Mouse (Mus musculus): ENCODE results near the gene Fam104a. TPM values are rescaled to one million over a fixed set of nuclear protein-coding genes. Genes with fewer than 3 reads are reported as not detected.
"Not testable (repeated sequence)": the region's sequence is repeated elsewhere in the genome, so short reads cannot be mapped to it uniquely, and the experiment has no call there.

The Fam104a gene
- polyA plus RNA-seq, 1 experiment, result 20.3 TPM

- no peaks in the 10 kb centered on the region for H3K4me1 ChIP-seq (ENCODE audit: control insufficient read depth, insufficient read depth, insufficient read length, low read length)
- no peak overlapping the region for H3K4me3 ChIP-seq (ENCODE audit: insufficient read depth, low read depth, low read length)
- H3K27ac ChIP-seq (replicated peaks; ENCODE audit: low read depth, low read length), result no peak overlapping the region
Observed at GRCm38 (mm10) chr11:113660940-113661339, 23.0 kb downstream of the Fam104a start.

DNA sequence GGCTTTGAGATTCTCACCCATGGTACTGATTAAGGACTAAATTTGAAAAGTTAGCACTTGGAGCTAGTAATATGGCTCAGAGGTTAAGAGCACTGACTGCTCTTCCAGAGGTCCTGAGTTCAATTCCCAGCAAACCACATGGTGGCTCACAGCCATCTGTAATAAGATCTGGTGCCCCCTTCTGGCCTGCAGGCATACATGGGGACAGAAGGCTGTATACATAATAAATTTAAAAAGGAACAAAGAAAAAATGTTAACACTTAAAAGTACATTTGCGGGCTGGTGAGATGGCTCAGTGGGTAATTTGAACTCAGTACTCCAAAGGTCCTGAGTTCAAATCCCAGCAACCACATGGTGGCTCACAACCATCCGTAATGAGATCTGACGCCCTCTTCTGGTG, 23.7 kb downstream of the Fam104a start:
- H3K27ac ChIP-seq (replicated peaks; ENCODE audit: low read depth, low read length); H3K4me1 ChIP-seq (ENCODE audit: control insufficient read depth, insufficient read depth, insufficient read length, low read length); H3K4me3 ChIP-seq (ENCODE audit: insufficient read depth, low read depth, low read length): not testable (repeated sequence)

- H3K4me3 ChIP-seq (ENCODE audit: insufficient read depth, low read depth, low read length), result no peak overlapping the region
- H3K4me1 ChIP-seq (ENCODE audit: control insufficient read depth, insufficient read depth, insufficient read length, low read length), result no peaks in the 10 kb centered on the region
- no peak overlapping the region for H3K27ac ChIP-seq (replicated peaks; ENCODE audit: low read depth, low read length)
Observed at GRCm38 (mm10) chr11:113658763-113659162, 25.2 kb downstream of the Fam104a start.

DNA sequence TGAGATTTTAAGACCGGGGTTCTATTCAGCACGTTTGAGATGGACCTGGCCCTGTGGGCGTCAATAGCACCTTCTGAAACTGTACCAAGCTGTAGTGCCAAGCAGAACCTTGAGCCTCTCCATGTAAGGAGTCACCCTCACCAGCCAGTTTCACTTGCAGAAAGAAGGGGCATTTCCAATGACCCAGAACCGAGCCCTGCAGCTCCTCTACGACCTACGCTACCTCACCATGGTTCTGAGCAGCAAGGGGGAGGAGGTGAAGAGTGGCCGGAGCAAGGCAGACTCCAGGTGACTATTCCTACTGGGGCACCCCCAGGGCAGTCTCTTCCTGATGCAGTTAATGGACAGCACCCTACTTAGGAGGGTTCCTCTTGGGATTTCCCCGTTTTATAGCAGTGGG, 25.6 kb downstream of the Fam104a start:
- H3K4me1 ChIP-seq (ENCODE audit: control insufficient read depth, insufficient read depth, insufficient read length, low read length), result no peaks in the 10 kb centered on the region
- H3K27ac ChIP-seq (replicated peaks; ENCODE audit: low read depth, low read length), result no peak overlapping the region
- no peak overlapping the region for H3K4me3 ChIP-seq (ENCODE audit: insufficient read depth, low read depth, low read length)

- Histone ChIP-seq H3K4me3 (ENCODE audit: insufficient read depth, low read depth, low read length) (no peak overlapping the region), H3K27ac (replicated peaks; ENCODE audit: low read depth, low read length) (no peak overlapping the region), H3K4me1 (ENCODE audit: control insufficient read depth, insufficient read depth, insufficient read length, low read length) (no peaks in the 10 kb centered on the region)
Observed at GRCm38 (mm10) chr11:113657221-113657620, 26.7 kb downstream of the Fam104a start.

DNA sequence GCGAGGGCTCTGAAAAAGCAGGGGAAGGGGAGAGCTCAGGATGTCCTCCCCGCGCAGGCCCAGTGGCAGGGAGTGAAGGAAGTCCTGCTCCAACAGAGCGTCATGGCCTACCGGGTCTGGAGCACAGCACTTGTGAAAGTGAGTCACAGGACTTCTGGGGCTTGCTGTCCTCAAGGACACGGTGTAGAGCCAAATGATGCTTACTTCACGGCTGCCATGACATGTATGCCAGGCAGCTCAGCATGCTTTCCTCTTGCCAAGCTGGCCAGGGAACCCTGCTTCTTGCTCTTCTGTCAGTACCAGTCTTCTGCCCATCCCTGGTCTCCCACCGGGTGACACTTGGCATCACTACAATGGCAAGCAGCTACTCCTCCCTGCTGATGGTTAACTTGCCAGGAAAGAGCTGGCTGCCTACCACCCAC, 27.4 kb downstream of the Fam104a start:
- H3K4me3 ChIP-seq (ENCODE audit: insufficient read depth, low read depth, low read length), result no peak overlapping the region
- H3K27ac ChIP-seq (replicated peaks; ENCODE audit: low read depth, low read length), result no peak overlapping the region
- H3K4me1 ChIP-seq (ENCODE audit: control insufficient read depth, insufficient read depth, insufficient read length, low read length), result no peaks in the 10 kb centered on the region

- Histone ChIP-seq H3K27ac (replicated peaks; ENCODE audit: low read depth, low read length) (no peak overlapping the region), H3K4me3 (ENCODE audit: insufficient read depth, low read depth, low read length) (no peak overlapping the region), H3K4me1 (ENCODE audit: control insufficient read depth, insufficient read depth, insufficient read length, low read length) (peaks cover 6% of the 10 kb centered on the region; the same call in 1 of the 2 replicates)
Observed at GRCm38 (mm10) chr11:113654561-113655270, 29.2 kb downstream of the Fam104a start.

DNA sequence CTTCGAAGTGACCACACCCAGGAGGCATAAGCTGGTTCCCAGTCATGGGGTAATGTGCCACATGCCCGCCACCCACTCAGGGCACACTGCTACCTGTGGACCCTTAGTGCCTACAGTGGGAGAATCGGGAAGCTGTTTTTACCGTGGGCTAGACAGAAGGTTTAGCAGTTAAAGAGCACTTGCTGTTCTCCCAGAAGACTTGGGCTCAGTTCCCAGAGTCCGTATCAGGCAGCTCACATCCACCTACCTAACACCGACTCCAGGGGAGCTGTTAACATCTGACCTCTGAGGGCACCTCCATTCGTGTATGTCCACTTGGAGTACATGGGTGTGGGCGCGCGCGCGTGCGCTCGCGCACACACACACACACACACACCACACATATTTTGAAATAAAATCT, 29.9 kb downstream of the Fam104a start:
- H3K4me3 ChIP-seq (ENCODE audit: insufficient read depth, low read depth, low read length), result no peak overlapping the region
- no peak overlapping the region for H3K27ac ChIP-seq (replicated peaks; ENCODE audit: low read depth, low read length)
- peaks cover 6% of the 10 kb centered on the region; the same call in 1 of the 2 replicates for H3K4me1 ChIP-seq (ENCODE audit: control insufficient read depth, insufficient read depth, insufficient read length, low read length)

DNA sequence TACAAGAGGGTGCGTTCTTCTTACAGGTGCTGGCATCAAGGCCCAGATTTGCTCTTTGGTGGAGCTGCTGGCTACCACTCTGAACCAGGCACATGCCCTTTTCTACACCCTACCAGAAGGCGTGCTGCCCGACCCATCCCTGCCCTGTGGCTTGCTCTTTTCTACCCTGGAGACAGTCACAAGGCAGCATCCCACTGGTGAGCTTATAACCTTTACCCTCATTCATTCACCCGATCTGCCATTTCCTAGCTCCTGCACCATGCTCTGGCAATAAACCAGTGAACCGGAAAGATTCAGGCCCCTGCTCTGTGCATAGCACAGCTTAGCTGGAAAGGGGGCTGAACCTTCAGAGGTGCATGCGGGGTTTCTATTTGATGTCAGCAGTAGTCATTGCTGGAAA, 31.4 kb downstream of the Fam104a start:
- Histone ChIP-seq H3K4me3 (ENCODE audit: insufficient read depth, low read depth, low read length) (no peak overlapping the region), H3K4me1 (ENCODE audit: control insufficient read depth, insufficient read depth, insufficient read length, low read length) (peaks cover 6% of the 10 kb centered on the region; the same call in 1 of the 2 replicates), H3K27ac (replicated peaks; ENCODE audit: low read depth, low read length) (no peak overlapping the region)

DNA sequence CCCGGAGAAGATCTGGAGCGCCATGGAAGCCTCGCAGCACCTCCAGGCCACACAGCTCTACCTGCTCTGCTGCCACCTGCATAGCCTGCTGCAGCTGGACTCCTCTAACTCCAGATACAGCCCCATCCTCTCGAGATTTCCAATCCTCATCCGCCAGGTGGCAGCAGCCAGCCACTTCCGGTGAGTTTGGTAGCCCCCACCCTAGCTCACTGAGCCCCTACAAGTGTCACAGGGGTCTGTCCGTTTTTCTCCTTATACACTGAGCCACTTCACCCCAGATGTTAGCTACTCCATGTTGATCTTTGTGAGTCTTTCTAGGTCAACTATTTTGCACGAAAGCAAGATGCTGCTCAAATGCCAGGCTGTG, 32.1 kb downstream of the Fam104a start:
- H3K4me1 ChIP-seq (ENCODE audit: control insufficient read depth, insufficient read depth, insufficient read length, low read length), result peaks cover 6% of the 10 kb centered on the region; the same call in 1 of the 2 replicates
- no peak overlapping the region for H3K27ac ChIP-seq (replicated peaks; ENCODE audit: low read depth, low read length)
- no peak overlapping the region for H3K4me3 ChIP-seq (ENCODE audit: insufficient read depth, low read depth, low read length)

- H3K4me1 ChIP-seq (ENCODE audit: control insufficient read depth, insufficient read depth, insufficient read length, low read length), result peaks cover 6% of the 10 kb centered on the region; the same call in 1 of the 2 replicates
- peak overlapping the region; percentile 45 for H3K27ac ChIP-seq (replicated peaks; ENCODE audit: low read depth, low read length)
- no peak overlapping the region for H3K4me3 ChIP-seq (ENCODE audit: insufficient read depth, low read depth, low read length)
Observed at GRCm38 (mm10) chr11:113651206-113651906, 32.6 kb downstream of the Fam104a start.

GRCm38 (mm10) chr11:113649353-113650210, 34.4 kb downstream of the Fam104a start, which contains the start of gene Slc39a11:
Gene Slc39a11 (minus strand): TSS chr11:113650079.
- Histone ChIP-seq H3K4me1 (ENCODE audit: control insufficient read depth, insufficient read depth, insufficient read length, low read length) (peaks cover 6% of the 10 kb centered on the region; the same call in 1 of the 2 replicates), H3K4me3 (ENCODE audit: insufficient read depth, low read depth, low read length) (peak within 1 kb of the TSS; percentile 99)

GRCm38 (mm10) chr11:113648690-113649352, 35.1 kb downstream of the Fam104a start, which contains the start of gene Cog1:
Gene Cog1 (plus strand): TSS chr11:113649169.
- Histone ChIP-seq H3K4me3 (ENCODE audit: insufficient read depth, low read depth, low read length) (peak within 1 kb of the TSS; percentile 99), H3K4me1 (ENCODE audit: control insufficient read depth, insufficient read depth, insufficient read length, low read length) (peaks cover 6% of the 10 kb centered on the region; the same call in 1 of the 2 replicates), H3K27ac (replicated peaks; ENCODE audit: low read depth, low read length) (peak within 1 kb of the TSS; percentile 95)

More at GRCm38 (mm10) chr11:113649353-113650210, 34.4 kb downstream of the Fam104a start, which contains the start of gene Slc39a11:
- peak within 1 kb of the TSS; percentile 95 for H3K27ac ChIP-seq (replicated peaks; ENCODE audit: low read depth, low read length)

- Histone ChIP-seq H3K27ac (replicated peaks; ENCODE audit: low read depth, low read length) (no peak overlapping the region), H3K4me3 (ENCODE audit: insufficient read depth, low read depth, low read length) (no peak overlapping the region), H3K4me1 (ENCODE audit: control insufficient read depth, insufficient read depth, insufficient read length, low read length) (peaks cover 6% of the 10 kb centered on the region; the same call in 1 of the 2 replicates)
Observed at GRCm38 (mm10) chr11:113648152-113648551, 35.8 kb downstream of the Fam104a start.

Measured in brown adipose tissue, adult 24 weeks (tissue).